Mouse (Mus musculus): Measurements from ENCODE around the gene Pabpc1l. TPM values are rescaled to one million over a fixed set of nuclear protein-coding genes. Genes with fewer than 3 reads are reported as not detected.

Pabpc1l gene
- polyA plus RNA-seq (2015; fragmentation: Nextera tagmentation; extraction: Ambion mirVana) = 2.2 and 2.4 TPM in 2 replicates

GRCm38 (mm10) chr2:164025150-164025549, at the start of gene Pabpc1l:
Pabpc1l (plus strand) TSS chr2:164025450.
- no peak within 1 kb of the TSS for H3K4me2 ChIP-seq
- no peak within 1 kb of the TSS for H3K4me3 ChIP-seq
- H3K27ac ChIP-seq = no peak within 1 kb of the TSS
- WGBS = 84% methylated on average over 16 of the region's 16 CpGs
- no peaks in the 10 kb centered on the region for H3K4me1 ChIP-seq
- no peaks in the 10 kb centered on the region for H3K9me3 ChIP-seq
- H3K36me3 ChIP-seq (replicated peaks) = no peaks in the 10 kb centered on the region
- no peak within 1 kb of the TSS for H3K9ac ChIP-seq
- H3K27me3 ChIP-seq (replicated peaks) = no peaks in the 10 kb centered on the region
- ATAC-seq (replicated peaks) = no peak

GRCm38 (mm10) chr2:163976448-163976847, 48.8 kb upstream of the Pabpc1l start:
- Histone ChIP-seq H3K27me3 (replicated peaks) (no peaks in the 10 kb centered on the region), H3K4me2 (no peak overlapping the region), H3K27ac (no peak overlapping the region), H3K9me3 (no peaks in the 10 kb centered on the region), H3K4me1 (no peaks in the 10 kb centered on the region), H3K36me3 (replicated peaks) (no peaks in the 10 kb centered on the region), H3K4me3 (no peak overlapping the region), H3K9ac (no peak overlapping the region)
- no peak for ATAC-seq (replicated peaks)
- whole genome bisulfite sequencing = 91% methylated on average over 6 of the region's 7 CpGs

- 86% methylated on average over 8 of the region's 8 CpGs for WGBS
These were observed 38.0 kb upstream of the Pabpc1l start for GRCm38 (mm10) chr2:163987233-163987632.

GRCm38 (mm10) chr2:163992871-163993270, 32.4 kb upstream of the Pabpc1l start:
- 97% methylated on average over 2 of the region's 2 CpGs for WGBS

More at GRCm38 (mm10) chr2:163987233-163987632, 38.0 kb upstream of the Pabpc1l start:
- H3K9ac ChIP-seq = no peak overlapping the region
- no peaks in the 10 kb centered on the region for H3K27me3 ChIP-seq (replicated peaks)
- H3K4me3 ChIP-seq = no peak overlapping the region
- no peaks in the 10 kb centered on the region for H3K4me1 ChIP-seq
- H3K36me3 ChIP-seq (replicated peaks) = no peaks in the 10 kb centered on the region
- ATAC-seq (replicated peaks) = no peak
- H3K27ac ChIP-seq = no peak overlapping the region
- no peak overlapping the region for H3K4me2 ChIP-seq
- no peaks in the 10 kb centered on the region for H3K9me3 ChIP-seq

GRCm38 (mm10) chr2:163994654-163994976, 30.6 kb upstream of the Pabpc1l start, which contains the start of gene Ywhab:
Ywhab (plus strand) TSS chr2:163994960.
- H3K9ac ChIP-seq = peak within 1 kb of the TSS; percentile 98
- no peak for ATAC-seq (replicated peaks)
- H3K4me1 ChIP-seq = peaks cover 34% of the 10 kb centered on the region
- H3K4me3 ChIP-seq = peak within 1 kb of the TSS; percentile 98
- WGBS = under 1% methylated on average over 14 of the region's 14 CpGs
- H3K9me3 ChIP-seq = no peaks in the 10 kb centered on the region
- H3K27me3 ChIP-seq (replicated peaks) = no peaks in the 10 kb centered on the region
- no peaks in the 10 kb centered on the region for H3K36me3 ChIP-seq (replicated peaks)
- peak within 1 kb of the TSS; percentile 66 for H3K4me2 ChIP-seq
- H3K27ac ChIP-seq = peak within 1 kb of the TSS; percentile 95

More at GRCm38 (mm10) chr2:163992871-163993270, 32.4 kb upstream of the Pabpc1l start:
- Histone ChIP-seq H3K27ac (no peak overlapping the region), H3K36me3 (replicated peaks) (no peaks in the 10 kb centered on the region), H3K9ac (no peak overlapping the region), H3K4me1 (peaks cover 27% of the 10 kb centered on the region), H3K4me3 (no peak overlapping the region), H3K4me2 (no peak overlapping the region), H3K27me3 (replicated peaks) (no peaks in the 10 kb centered on the region), H3K9me3 (no peaks in the 10 kb centered on the region)
- ATAC-seq (replicated peaks) = no peak

GRCm38 (mm10) chr2:163994977-163995862, 30.0 kb upstream of the Pabpc1l start:
- peak overlapping the region; percentile 98 for H3K4me3 ChIP-seq
- no peaks in the 10 kb centered on the region for H3K9me3 ChIP-seq
- WGBS = under 1% methylated on average over 47 of the region's 79 CpGs
- ATAC-seq (replicated peaks) = peak; percentile 100
- no peaks in the 10 kb centered on the region for H3K36me3 ChIP-seq (replicated peaks)
- peaks cover 37% of the 10 kb centered on the region for H3K4me1 ChIP-seq
- peak overlapping the region; percentile 66 for H3K4me2 ChIP-seq
- peak overlapping the region; percentile 95 for H3K27ac ChIP-seq
- no peaks in the 10 kb centered on the region for H3K27me3 ChIP-seq (replicated peaks)
- peak overlapping the region; percentile 98 for H3K9ac ChIP-seq

GRCm38 (mm10) chr2:163996275-163996674, 29.0 kb upstream of the Pabpc1l start:
- H3K4me2 ChIP-seq = peak overlapping the region; percentile 66
- H3K27ac ChIP-seq = no peak overlapping the region
- no peaks in the 10 kb centered on the region for H3K27me3 ChIP-seq (replicated peaks)
- 83% methylated on average over 6 of the region's 6 CpGs for WGBS
- no peak for ATAC-seq (replicated peaks)
- H3K9ac ChIP-seq = peak overlapping the region; percentile 98
- no peaks in the 10 kb centered on the region for H3K9me3 ChIP-seq
- no peaks in the 10 kb centered on the region for H3K36me3 ChIP-seq (replicated peaks)
- peak overlapping the region; percentile 98 for H3K4me3 ChIP-seq
- H3K4me1 ChIP-seq = peaks cover 40% of the 10 kb centered on the region

- no peak overlapping the region for H3K9ac ChIP-seq
- H3K27me3 ChIP-seq (replicated peaks) = no peaks in the 10 kb centered on the region
- no peaks in the 10 kb centered on the region for H3K36me3 ChIP-seq (replicated peaks)
- peaks cover 40% of the 10 kb centered on the region for H3K4me1 ChIP-seq
- no peak overlapping the region for H3K27ac ChIP-seq
- H3K4me2 ChIP-seq = peak overlapping the region; percentile 15
- no peaks in the 10 kb centered on the region for H3K9me3 ChIP-seq
- no peak overlapping the region for H3K4me3 ChIP-seq
- WGBS = 75% methylated on average over 5 of the region's 5 CpGs
- no peak for ATAC-seq (replicated peaks)
These were observed 28.4 kb upstream of the Pabpc1l start for GRCm38 (mm10) chr2:163996899-163997298.

- no peak for ATAC-seq (replicated peaks)
- Histone ChIP-seq H3K9me3 (no peaks in the 10 kb centered on the region), H3K27ac (no peak overlapping the region), H3K36me3 (replicated peaks) (no peaks in the 10 kb centered on the region), H3K4me2 (no peak overlapping the region), H3K27me3 (replicated peaks) (no peaks in the 10 kb centered on the region), H3K4me1 (peaks cover 40% of the 10 kb centered on the region), H3K9ac (no peak overlapping the region), H3K4me3 (no peak overlapping the region)
- 86% methylated on average over 6 of the region's 6 CpGs for WGBS
These were observed 26.3 kb upstream of the Pabpc1l start for GRCm38 (mm10) chr2:163998981-163999380.

- Histone ChIP-seq H3K4me2 (no peak overlapping the region), H3K9ac (no peak overlapping the region), H3K9me3 (no peaks in the 10 kb centered on the region), H3K4me3 (no peak overlapping the region), H3K27me3 (replicated peaks) (no peaks in the 10 kb centered on the region), H3K36me3 (replicated peaks) (no peaks in the 10 kb centered on the region), H3K27ac (no peak overlapping the region), H3K4me1 (peaks cover 27% of the 10 kb centered on the region)
- no peak for ATAC-seq (replicated peaks)
- WGBS = 96% methylated on average over 3 of the region's 3 CpGs
These were observed 22.6 kb upstream of the Pabpc1l start for GRCm38 (mm10) chr2:164002637-164003036.

- no peaks in the 10 kb centered on the region for H3K9me3 ChIP-seq
- no peak overlapping the region for H3K4me2 ChIP-seq
- peaks cover 17% of the 10 kb centered on the region for H3K4me1 ChIP-seq
- no peak overlapping the region for H3K9ac ChIP-seq
- H3K4me3 ChIP-seq = no peak overlapping the region
- no peak for ATAC-seq (replicated peaks)
- H3K36me3 ChIP-seq (replicated peaks) = no peaks in the 10 kb centered on the region
- 77% methylated on average over 5 of the region's 5 CpGs for WGBS
- H3K27ac ChIP-seq = no peak overlapping the region
- H3K27me3 ChIP-seq (replicated peaks) = no peaks in the 10 kb centered on the region
These were observed 20.7 kb upstream of the Pabpc1l start for GRCm38 (mm10) chr2:164004503-164004902.

GRCm38 (mm10) chr2:164006932-164007331, 18.3 kb upstream of the Pabpc1l start:
- Histone ChIP-seq H3K9ac (no peak overlapping the region), H3K27me3 (replicated peaks) (no peaks in the 10 kb centered on the region), H3K27ac (no peak overlapping the region), H3K4me1 (peaks cover 11% of the 10 kb centered on the region), H3K36me3 (replicated peaks) (no peaks in the 10 kb centered on the region), H3K4me3 (no peak overlapping the region), H3K4me2 (no peak overlapping the region), H3K9me3 (no peaks in the 10 kb centered on the region)
- ATAC-seq (replicated peaks) = no peak
- WGBS = 82% methylated on average over 10 of the region's 10 CpGs

- no peak for ATAC-seq (replicated peaks)
- Histone ChIP-seq H3K36me3 (replicated peaks) (no peaks in the 10 kb centered on the region), H3K9me3 (no peaks in the 10 kb centered on the region), H3K27ac (no peak overlapping the region), H3K4me3 (no peak overlapping the region), H3K27me3 (replicated peaks) (no peaks in the 10 kb centered on the region), H3K9ac (no peak overlapping the region), H3K4me2 (no peak overlapping the region), H3K4me1 (peaks cover 11% of the 10 kb centered on the region)
- WGBS = 94% methylated on average over 8 of the region's 8 CpGs
These were observed 17.7 kb upstream of the Pabpc1l start for GRCm38 (mm10) chr2:164007547-164007946.

Measured in midbrain, embryonic 15.5 days (tissue).